Mouse (Mus musculus) heart, embryonic 14.5 days (tissue): ENCODE results near the gene BC048679. TPM values are rescaled to one million over a fixed set of nuclear protein-coding genes. Genes with fewer than 3 reads are reported as not detected.

Experiments used
- ATAC-seq: fragments of 200-750 bp; cut with Nextera tagmentation; 2 replicates; pipeline ENCODE4 v1.8.0; 2017; ENCODE audit warnings: low read depth, moderate TSS enrichment; ENCODE audit not compliant: insufficient number of reproducible peaks, insufficient read depth, low FRiP score
- H3K27ac ChIP-seq, 2 experiments: fragments of 200-500 bp in 1 of 2; fragments of 300-500 bp in 1 of 2; sonication (generic) in 1 of 2; replicated peaks in 1 of 2; 2 replicates each; pipeline ENCODE4 v1.5.1; 2012 to 2014; ENCODE audit warnings: low read depth in 2 of 2, low read length in 2 of 2, control low read depth in 1 of 2, mild to moderate bottlenecking in 1 of 2, mixed read lengths in 1 of 2; ENCODE audit not compliant: control insufficient read depth in 1 of 2, insufficient read depth in 1 of 2
- H3K27me3 ChIP-seq: fragments of 300-500 bp; sonication (generic); 2 replicates; pipeline ENCODE4 v1.6.1; 2014; ENCODE audit warnings: mild to moderate bottlenecking, low read length, control low read depth; ENCODE audit not compliant: control insufficient read depth, insufficient read depth
- H3K36me3 ChIP-seq: fragments of 300-500 bp; sonication (generic); 2 replicates; pipeline ENCODE4 v1.6.1; 2014; ENCODE audit warnings: mild to moderate bottlenecking, control low read depth, low read length, mixed read lengths; ENCODE audit not compliant: control insufficient read depth, insufficient read depth
- H3K4me1 ChIP-seq, 2 experiments: fragments of 200-500 bp in 1 of 2; fragments of 300-500 bp in 1 of 2; sonication (generic) in 1 of 2; 2 replicates each; pipeline ENCODE4 v1.6.1; 2012 to 2014; ENCODE audit warnings: low read length in 2 of 2, control low read depth in 1 of 2, mixed read lengths in 1 of 2; ENCODE audit not compliant: control insufficient read depth in 2 of 2, insufficient read depth in 2 of 2
- H3K4me2 ChIP-seq: fragments of 300-500 bp; sonication (generic); 2 replicates; pipeline ENCODE4 v1.6.1; 2014; ENCODE audit warnings: mild to moderate bottlenecking, low read length
- H3K4me3 ChIP-seq, 2 experiments: fragments of 200-500 bp in 1 of 2; fragments of 300-500 bp in 1 of 2; sonication (generic) in 1 of 2; 2 replicates each; pipeline ENCODE4 v1.5.1; 2012 to 2014; ENCODE audit warnings: low read length in 2 of 2, mild to moderate bottlenecking in 2 of 2, control low read depth in 1 of 2, low read depth in 1 of 2, moderate library complexity in 1 of 2; ENCODE audit not compliant: control insufficient read depth in 1 of 2, insufficient read depth in 1 of 2
- H3K9ac ChIP-seq: fragments of 300-500 bp; sonication (generic); 2 replicates; pipeline ENCODE4 v1.6.1; 2014; ENCODE audit warnings: mild to moderate bottlenecking, low read length
- H3K9me3 ChIP-seq: fragments of 300-500 bp; sonication (generic); 2 replicates; pipeline ENCODE4 v1.6.1; 2016; ENCODE audit warnings: low read length, control low read depth; ENCODE audit not compliant: control insufficient read depth
- WGBS: fragments of 180-500 bp; shearing (Covaris S2); extraction: QIAGEN DNeasy Blood & Tissue Kit; methylation state at CpG from one replicate; pipeline ENCODE4 v1.1.7; 2014; 5-methylcytosine and 5-hydroxymethylcytosine counted together
- polyA plus RNA-seq: library from polyadenylated mRNA; unstranded; fragments of >200 nt; fragmentation: Nextera tagmentation; extraction: Ambion mirVana; gene quantifications from 2 replicates; pipeline ENCODE4 v1.2.1, GENCODE M21; 2014

The BC048679 gene
- polyA plus RNA-seq = not detected in 2 replicates

GRCm38 (mm10) chr7:81498181-81498580 is at the start of gene BC048679:
BC048679 (minus strand) TSS chr7:81498281.
- H3K4me3 ChIP-seq = no peak within 1 kb of the TSS
- H3K9ac ChIP-seq = no peak within 1 kb of the TSS
- 37% methylated on average over 7 of the region's 7 CpGs for WGBS
- no peaks in the 10 kb centered on the region for H3K36me3 ChIP-seq
- no peak for ATAC-seq
- H3K27ac ChIP-seq = no peak within 1 kb of the TSS
- H3K27me3 ChIP-seq = peaks cover 35% of the 10 kb centered on the region
- H3K9me3 ChIP-seq = no peaks in the 10 kb centered on the region
- peaks cover 3 to 5% of the 10 kb centered on the region in 2 experiments; a peak in 2 of 4 replicates for H3K4me1 ChIP-seq
- no peak within 1 kb of the TSS for H3K4me2 ChIP-seq

- WGBS = 87% methylated on average over 8 of the region's 8 CpGs
- H3K4me2 ChIP-seq = no peak overlapping the region
- H3K27me3 ChIP-seq = no peaks in the 10 kb centered on the region
- peaks cover 97% of the 10 kb centered on the region for H3K36me3 ChIP-seq
- no peak overlapping the region for H3K9ac ChIP-seq
- H3K4me3 ChIP-seq = no peak overlapping the region
- H3K9me3 ChIP-seq = no peaks in the 10 kb centered on the region
- ATAC-seq = no peak
- H3K27ac ChIP-seq = no peak overlapping the region
- no peaks in the 10 kb centered on the region for H3K4me1 ChIP-seq
Measured at GRCm38 (mm10) chr7:81542934-81543333, 44.9 kb upstream of the BC048679 start.

GRCm38 (mm10) chr7:81541924-81542524 is 43.9 kb upstream of the BC048679 start:
- Histone ChIP-seq H3K27ac (no peak overlapping the region), H3K9ac (no peak overlapping the region), H3K27me3 (no peaks in the 10 kb centered on the region), H3K9me3 (no peaks in the 10 kb centered on the region), H3K4me2 (no peak overlapping the region), H3K4me3 (no peak overlapping the region), H3K4me1 (no peaks in the 10 kb centered on the region), H3K36me3 (peaks cover 96% of the 10 kb centered on the region)
- ATAC-seq = no peak
- WGBS = 85% methylated on average over 7 of the region's 7 CpGs

- H3K9me3 ChIP-seq = no peaks in the 10 kb centered on the region
- H3K4me3 ChIP-seq = no peak overlapping the region
- whole genome bisulfite sequencing = 53% methylated on average over 1 of the region's 1 CpGs
- peaks cover 96% of the 10 kb centered on the region for H3K36me3 ChIP-seq
- H3K4me1 ChIP-seq = no peaks in the 10 kb centered on the region
- no peaks in the 10 kb centered on the region for H3K27me3 ChIP-seq
- no peak overlapping the region for H3K4me2 ChIP-seq
- H3K9ac ChIP-seq = no peak overlapping the region
- ATAC-seq = no peak
- no peak overlapping the region for H3K27ac ChIP-seq
Measured at GRCm38 (mm10) chr7:81540999-81541398, 42.9 kb upstream of the BC048679 start.

GRCm38 (mm10) chr7:81539565-81539964 is 41.5 kb upstream of the BC048679 start:
- Histone ChIP-seq H3K36me3 (peaks cover 96% of the 10 kb centered on the region), H3K4me1 (no peaks in the 10 kb centered on the region), H3K9me3 (0 out of 2 replicates have a peak, but pooled peaks cover 2% of the 10 kb centered on the region), H3K4me2 (no peak overlapping the region), H3K4me3 (no peak overlapping the region), H3K9ac (no peak overlapping the region), H3K27ac (no peak overlapping the region), H3K27me3 (no peaks in the 10 kb centered on the region)
- ATAC-seq = no peak
- WGBS = 43% methylated on average over 2 of the region's 2 CpGs

- Histone ChIP-seq H3K9me3 (0 out of 2 replicates have a peak, but pooled peaks cover 4% of the 10 kb centered on the region), H3K27ac (no peak overlapping the region), H3K4me2 (no peak overlapping the region), H3K27me3 (no peaks in the 10 kb centered on the region), H3K9ac (no peak overlapping the region), H3K4me1 (no peaks in the 10 kb centered on the region), H3K4me3 (no peak overlapping the region), H3K36me3 (peaks cover 98% of the 10 kb centered on the region)
- 74% methylated on average over 2 of the region's 2 CpGs for WGBS
- ATAC-seq = no peak
Measured at GRCm38 (mm10) chr7:81538070-81538675, 40.1 kb upstream of the BC048679 start.

- Histone ChIP-seq H3K9ac (no peak overlapping the region), H3K9me3 (0 out of 2 replicates have a peak, but pooled peaks cover 4% of the 10 kb centered on the region), H3K4me3 (no peak overlapping the region), H3K4me2 (no peak overlapping the region), H3K4me1 (no peaks in the 10 kb centered on the region), H3K27ac (no peak overlapping the region), H3K36me3 (peaks cover 98% of the 10 kb centered on the region), H3K27me3 (no peaks in the 10 kb centered on the region)
- no peak for ATAC-seq
- 92% methylated on average over 4 of the region's 4 CpGs for WGBS
Measured at GRCm38 (mm10) chr7:81536478-81536877, 38.4 kb upstream of the BC048679 start.
